Mouse (Mus musculus): ENCODE measurements at regions not wholly inside any gene's neighbourhood (a gene's known extent, or its start where the extent isn't known, plus 50 kb on each side); places are given as distances from the start of the nearest gene placed in this dataset.

GRCm38 (mm10) chr7:68679770-68680169, 69.3 kb downstream of the Arrdc4 start:
- TF ChIP-seq CTCF (IDR thresholded peaks at IDR 0.05; ENCODE audit: insufficient read depth, low read length) (no peak), POLR2A (IDR thresholded peaks at IDR 0.05; ENCODE audit: borderline replicate concordance, extremely low read depth, low read depth, low read length) (no peak)
